ENCODE assay signal across 9 mouse cellular contexts in genomic region chr17:31386766-31387275, GRCm38 (mm10). TPM values are rescaled to one million over a fixed set of nuclear protein-coding genes. Genes with fewer than 3 reads are reported as not detected.
A peak's percentile ranks its signal among the peaks of the same experiment; 100 is the strongest.
DNase-seq lines count a peak whose midpoint lies in the region; ATAC-seq lines count a peak whose summit lies in the region.
"Had no signal": no experiment of that assay in that cellular context is flagged by ENCODE, and none has a peak within 500 bp of the region (broad histone marks: within the 10 kb centered on the region; RNA-seq: fewer than 3 reads in every experiment).

No protein-coding gene starts in this region.

- no peaks in the 10 kb centered on the region for H3K27me3 ChIP-seq in lung, embryonic 16.5 days (ENCODE audit: control insufficient read depth, insufficient read depth, low read depth, low read length)
- no peaks in the 10 kb centered on the region for H3K27me3 ChIP-seq in forebrain, embryonic 16.5 days (replicated peaks; ENCODE audit: control insufficient read depth, insufficient read depth, low read length)
- H3K27me3 ChIP-seq in limb, embryonic 11.5 days (ENCODE audit: control insufficient read depth, insufficient read depth, low read length): 0 out of 2 replicates have a peak, but pooled peaks cover 2% of the 10 kb centered on the region
- no peaks in the 10 kb centered on the region for H3K27me3 ChIP-seq in stomach, embryonic 14.5 days (ENCODE audit: control insufficient read depth, insufficient read depth, low read length)

- peaks cover 56% of the 10 kb centered on the region for H3K4me1 ChIP-seq in lung, embryonic 16.5 days (replicated peaks; ENCODE audit: control insufficient read depth, insufficient read depth, low read length)
- peaks cover 43% of the 10 kb centered on the region for H3K4me1 ChIP-seq in forebrain, embryonic 16.5 days (replicated peaks; ENCODE audit: control insufficient read depth, insufficient read depth, low read length)
- peaks cover 14% of the 10 kb centered on the region for H3K4me1 ChIP-seq in limb, embryonic 11.5 days (ENCODE audit: control insufficient read depth, insufficient read depth, low read length)
- H3K4me1 ChIP-seq in stomach, embryonic 14.5 days (ENCODE audit: control insufficient read depth, insufficient read depth, low read length): peaks cover 41% of the 10 kb centered on the region

- peak overlapping the region; percentile 85 for H3K9ac ChIP-seq in lung, embryonic 16.5 days (ENCODE audit: low read length)
- peak overlapping the region; percentile 87 for H3K9ac ChIP-seq in forebrain, embryonic 16.5 days (replicated peaks; ENCODE audit: low read depth, low read length)
- H3K9ac ChIP-seq in limb, embryonic 11.5 days (ENCODE audit: low read length): peak overlapping the region; percentile 81
- H3K9ac ChIP-seq in stomach, embryonic 14.5 days (replicated peaks; ENCODE audit: low read depth, low read length): peak overlapping the region; percentile 69

- no peaks in the 10 kb centered on the region for H3K36me3 ChIP-seq in lung, embryonic 16.5 days (ENCODE audit: control insufficient read depth, insufficient read depth, low read length)
- no peaks in the 10 kb centered on the region for H3K36me3 ChIP-seq in forebrain, embryonic 16.5 days (ENCODE audit: control insufficient read depth, insufficient read depth)
- no peaks in the 10 kb centered on the region for H3K36me3 ChIP-seq in limb, embryonic 11.5 days (ENCODE audit: control insufficient read depth, insufficient read depth, low read length)
- H3K36me3 ChIP-seq in stomach, embryonic 14.5 days (ENCODE audit: control insufficient read depth, insufficient read depth, low read length): no peaks in the 10 kb centered on the region

- ATAC-seq in lung, embryonic 16.5 days (ENCODE audit: low read depth): no peak
- ATAC-seq in forebrain, embryonic 16.5 days: no peak
- no peak for ATAC-seq in limb, embryonic 11.5 days (ENCODE audit: insufficient number of reproducible peaks, low FRiP score, low TSS enrichment, low read depth)
- no peak for ATAC-seq in stomach, embryonic 14.5 days (ENCODE audit: insufficient number of reproducible peaks, insufficient read depth, low FRiP score, low read depth)

- no peak overlapping the region for H3K27ac ChIP-seq in lung, embryonic 16.5 days (ENCODE audit: low read length)
- peak overlapping the region; percentile 69 for H3K27ac ChIP-seq in forebrain, embryonic 16.5 days (ENCODE audit: low read length)
- H3K27ac ChIP-seq in limb, embryonic 11.5 days (replicated peaks; ENCODE audit: low read depth, low read length): no peak overlapping the region
- H3K27ac ChIP-seq in stomach, embryonic 14.5 days (ENCODE audit: low read length): no peak overlapping the region; the same call in 1 of the 2 replicates

- no peak for DNase-seq in lung, postnatal 25 days (ENCODE audit: low spot score)
- peak; percentile 29 for DNase-seq in limb, embryonic 11.5 days (ENCODE audit: low spot score)
- no peak for DNase-seq in c-Kit-positive CD71-positive TER-119-positive erythroid progenitor cells, embryonic 14.5 days (ENCODE audit: low spot score)
- no peak for DNase-seq in layer of hippocampus, adult 11-12 months (ENCODE audit: low spot score)
- DNase-seq in layer of hippocampus, adult 9-11 months: no peak
- DNase-seq: right cerebral cortex, postnatal 14 days had no signal

- peak overlapping the region; percentile 97 for H3K4me2 ChIP-seq in lung, embryonic 16.5 days (ENCODE audit: low read depth, low read length)
- H3K4me2 ChIP-seq in forebrain, embryonic 16.5 days (ENCODE audit: low read length): peak overlapping the region; percentile 74
- H3K4me2 ChIP-seq in limb, embryonic 11.5 days (ENCODE audit: low read depth, severe bottlenecking): peak overlapping the region; percentile 91
- H3K4me2 ChIP-seq in stomach, embryonic 14.5 days (replicated peaks; ENCODE audit: low read depth, low read length): peak overlapping the region; percentile 89

- WGBS in lung, embryonic 16.5 days: 11% methylated on average over 7 of the region's 7 CpGs
- 6% methylated on average over 7 of the region's 7 CpGs for WGBS in forebrain, embryonic 16.5 days
- 13% methylated on average over 7 of the region's 7 CpGs for WGBS in limb, embryonic 11.5 days
- WGBS in stomach, embryonic 14.5 days: 7% methylated on average over 7 of the region's 7 CpGs

- H3K9me3 ChIP-seq in lung, embryonic 16.5 days (ENCODE audit: control insufficient read depth, low read length): no peaks in the 10 kb centered on the region
- H3K9me3 ChIP-seq in forebrain, embryonic 16.5 days (ENCODE audit: control insufficient read depth, low read length): no peaks in the 10 kb centered on the region
- no peaks in the 10 kb centered on the region for H3K9me3 ChIP-seq in limb, embryonic 11.5 days (ENCODE audit: control insufficient read depth, low read length)
- no peaks in the 10 kb centered on the region for H3K9me3 ChIP-seq in stomach, embryonic 14.5 days (ENCODE audit: control insufficient read depth, low read depth, low read length)

- H3K4me3 ChIP-seq in lung, embryonic 16.5 days (ENCODE audit: low read length): peak overlapping the region; percentile 86
- H3K4me3 ChIP-seq in forebrain, embryonic 16.5 days (replicated peaks; ENCODE audit: low read length): peak overlapping the region; percentile 94
- H3K4me3 ChIP-seq in limb, embryonic 11.5 days (ENCODE audit: low read depth, low read length): peak overlapping the region; percentile 82
- peak overlapping the region; percentile 84 for H3K4me3 ChIP-seq in stomach, embryonic 14.5 days (ENCODE audit: low read depth, low read length)

RNA-seq across cellular contexts. Expression of gene Pde9a, which starts 0.8 kb away (rescaled TPM):
- 29.5 and 31.5 TPM in 2 replicates for polyA plus RNA-seq in lung, embryonic 16.5 days (2015; fragmentation: Nextera tagmentation; extraction: Ambion mirVana)
- polyA plus RNA-seq in forebrain, embryonic 16.5 days (2015; fragmentation: Nextera tagmentation; extraction: Ambion mirVana): 55.6 and 62.2 TPM in 2 replicates
- polyA plus RNA-seq in limb, embryonic 11.5 days (2014; fragmentation: Nextera tagmentation; extraction: Ambion mirVana): 30.0 and 31.2 TPM in 2 replicates
- polyA plus RNA-seq in stomach, embryonic 14.5 days (2014; fragmentation: Nextera tagmentation; extraction: Ambion mirVana): 39.6 and 42.8 TPM in 2 replicates
